Mouse (Mus musculus) G1E (cell line): Measurements from ENCODE around the gene Nup98.

Experiments used
- CTCF ChIP-seq: IDR thresholded peaks from 2 replicates; pipeline ENCODE4 v1.5.1; 2012; ENCODE audit warnings: low read depth, low read length, inconsistent platforms, mixed read lengths
- GATA1 ChIP-seq: IDR thresholded peaks from 2 replicates; pipeline ENCODE4 v1.6.1; 2012; ENCODE audit warnings: borderline replicate concordance, low read length, inconsistent platforms, mixed read lengths

- TF ChIP-seq CTCF (no peak), GATA1 (no peak)
These were observed 13.0 kb upstream of the Nup98 start for GRCm38 (mm10) chr7:102222830-102223556.
